Mouse (Mus musculus): ENCODE data around the gene Dgat2l6.

GRCm38 (mm10) chrX:100504175-100504851 lies 20.3 kb upstream of the Dgat2l6 start:
- TF ChIP-seq POLR2A (IDR thresholded peaks at IDR 0.05; ENCODE audit: control insufficient read depth, extremely low read depth, insufficient read depth, low read length, poor library complexity) (no peak), CTCF (IDR thresholded peaks at IDR 0.05; ENCODE audit: borderline replicate concordance, control insufficient read depth, extremely low read depth, insufficient read depth, low read length, poor library complexity) (no peak)
